Mouse (Mus musculus) frontal cortex, postnatal 25 days (tissue): Measurements from ENCODE around the gene G6pdx.

Experiments used
- DNase-seq, 2 experiments: peaks; one replicate each; pipeline ENCODE4 v3.0.0; 2022; ENCODE audit warnings: low spot score in 2 of 2

G6pdx gene

GRCm38 (mm10) chrX:74428826-74429276, at the start of gene G6pdx:
Gene G6pdx, minus strand, starts transcription at chrX:74429194.
- DNase-seq, result peak; percentile 65 to 76

- no peak for DNase-seq
Measured at GRCm38 (mm10) chrX:74452773-74453172, 23.8 kb upstream of the G6pdx start.

GRCm38 (mm10) chrX:74451157-74451912, 22.3 kb upstream of the G6pdx start:
- no peak for DNase-seq

- peak; percentile 33 to 55 for DNase-seq
Measured at GRCm38 (mm10) chrX:74429290-74429821, 362 bp upstream of the G6pdx start.

- peak in 1 of 2 experiments; percentile 5 for DNase-seq
Measured at GRCm38 (mm10) chrX:74428146-74428825, 708 bp downstream of the G6pdx start.

GRCm38 (mm10) chrX:74427116-74427515, 1.9 kb downstream of the G6pdx start:
- no peak for DNase-seq

- DNase-seq, result no peak
Measured at GRCm38 (mm10) chrX:74426256-74426655, 2.7 kb downstream of the G6pdx start.

- DNase-seq, result no peak
Measured at GRCm38 (mm10) chrX:74425195-74425594, 3.8 kb downstream of the G6pdx start.

GRCm38 (mm10) chrX:74424443-74424842, 4.6 kb downstream of the G6pdx start:
- no peak for DNase-seq

GRCm38 (mm10) chrX:74413377-74413776, 15.6 kb downstream of the G6pdx start:
- peak; percentile 13 to 56 for DNase-seq

GRCm38 (mm10) chrX:74408340-74408739, 20.7 kb downstream of the G6pdx start:
- no peak for DNase-seq

GRCm38 (mm10) chrX:74400136-74400535, 28.9 kb downstream of the G6pdx start:
- no peak for DNase-seq

GRCm38 (mm10) chrX:74392535-74393443, 36.2 kb downstream of the G6pdx start, which contains the start of the genes Fam3a and Ikbkg:
Gene Fam3a, minus strand, starts transcription at chrX:74393272.
Gene Ikbkg, plus strand, starts transcription at chrX:74393290.
- peak; percentile 42 to 61 for DNase-seq

GRCm38 (mm10) chrX:74388153-74388552, 40.8 kb downstream of the G6pdx start:
- no peak for DNase-seq

GRCm38 (mm10) chrX:74384451-74384850, 44.5 kb downstream of the G6pdx start:
- no peak for DNase-seq

GRCm38 (mm10) chrX:74372888-74373549, 56.0 kb downstream of the G6pdx start, which contains the start of the genes Ubl4a and Slc10a3:
Gene Ubl4a, minus strand, starts transcription at chrX:74373218.
Gene Slc10a3, minus strand, starts transcription at chrX:74373349.
- DNase-seq, result peak; percentile 38 to 79

GRCm38 (mm10) chrX:74368209-74368909, 60.6 kb downstream of the G6pdx start:
- peak; percentile 25 to 38 for DNase-seq

- DNase-seq, result no peak
Measured at GRCm38 (mm10) chrX:74367512-74367911, 61.5 kb downstream of the G6pdx start.
